Mouse (Mus musculus) forebrain, embryonic 12.5 days (tissue): ENCODE results near the gene Trib3. TPM values are rescaled to one million over a fixed set of nuclear protein-coding genes. Genes with fewer than 3 reads are reported as not detected.
A peak's percentile ranks its signal among the peaks of the same experiment; 100 is the strongest.
"Not testable (repeated sequence)": the region's sequence is repeated elsewhere in the genome, so short reads cannot be mapped to it uniquely, and the experiment has no call there.

Source experiments
- ATAC-seq: fragments of 200-750 bp; cut with Nextera tagmentation; 2 replicates; pipeline ENCODE4 v1.8.0; 2017; ENCODE audit warnings: moderate TSS enrichment; ENCODE audit not compliant: low FRiP score
- H3K27ac ChIP-seq: fragments of 300-500 bp; sonication (generic); 2 replicates; pipeline ENCODE4 v1.5.1; 2016; ENCODE audit warnings: mild to moderate bottlenecking
- H3K27me3 ChIP-seq: fragments of 300-500 bp; sonication (generic); 2 replicates; pipeline ENCODE4 v1.6.1; 2016; ENCODE audit warnings: mild to moderate bottlenecking
- H3K36me3 ChIP-seq: fragments of 300-500 bp; sonication (generic); replicated peaks from 2 replicates; pipeline ENCODE4 v1.6.1; 2016; ENCODE audit warnings: mild to moderate bottlenecking
- H3K4me1 ChIP-seq: fragments of 300-500 bp; sonication (generic); 2 replicates; pipeline ENCODE4 v1.6.1; 2016
- H3K4me2 ChIP-seq: fragments of 300-500 bp; sonication (generic); 2 replicates; pipeline ENCODE4 v1.6.1; 2016; ENCODE audit warnings: mild to moderate bottlenecking, moderate library complexity
- H3K4me3 ChIP-seq: fragments of 300-500 bp; sonication (generic); replicated peaks from 2 replicates; pipeline ENCODE4 v1.5.1; 2016; ENCODE audit warnings: mild to moderate bottlenecking
- H3K9ac ChIP-seq: fragments of 300-500 bp; sonication (generic); 2 replicates; pipeline ENCODE4 v1.6.1; 2016; ENCODE audit warnings: mild to moderate bottlenecking
- H3K9me3 ChIP-seq: fragments of 300-500 bp; sonication (generic); 2 replicates; pipeline ENCODE4 v1.6.1; 2016
- WGBS: fragments of 180-500 bp; shearing (Covaris S2); methylation state at CpG from one replicate; pipeline ENCODE4 v1.1.7; 2016; 5-methylcytosine and 5-hydroxymethylcytosine counted together
- polyA plus RNA-seq: library from polyadenylated mRNA; unstranded; fragments of >200 nt; fragmentation: Nextera tagmentation; extraction: Ambion mirVana; gene quantifications from 2 replicates; pipeline ENCODE4 v1.2.1, GENCODE M21; 2016

Trib3 gene
- polyA plus RNA-seq, 1 experiment from 2014 or later = 2.8 TPM

- 2% methylated on average over 15 of the region's 15 CpGs for WGBS
- no peak overlapping the region for H3K27ac ChIP-seq
- H3K9ac ChIP-seq = peak overlapping the region; percentile 30; the same call in 1 of the 2 replicates
- peak overlapping the region; percentile 60 for H3K4me2 ChIP-seq
- H3K36me3 ChIP-seq = no peaks in the 10 kb centered on the region
- H3K4me3 ChIP-seq = peak overlapping the region; percentile 69
- H3K27me3 ChIP-seq = no peaks in the 10 kb centered on the region
- peak; percentile 77 for ATAC-seq
- no peaks in the 10 kb centered on the region for H3K9me3 ChIP-seq
- peaks cover 22% of the 10 kb centered on the region for H3K4me1 ChIP-seq
Observed at GRCm38 (mm10) chr2:152293179-152293726, 50.6 kb downstream of the Trib3 start.

- Histone ChIP-seq H3K9ac (no peak overlapping the region), H3K36me3 (no peaks in the 10 kb centered on the region), H3K4me2 (no peak overlapping the region), H3K27me3 (no peaks in the 10 kb centered on the region), H3K27ac (no peak overlapping the region), H3K4me1 (peaks cover 22% of the 10 kb centered on the region), H3K9me3 (no peaks in the 10 kb centered on the region), H3K4me3 (no peak overlapping the region)
- 43% methylated on average over 2 of the region's 2 CpGs for WGBS
- ATAC-seq = no peak
Observed at GRCm38 (mm10) chr2:152292475-152292874, 51.4 kb downstream of the Trib3 start.

- H3K4me1 ChIP-seq, H3K4me2 ChIP-seq, H3K9me3 ChIP-seq, H3K27me3 ChIP-seq, H3K9ac ChIP-seq, ATAC-seq, H3K27ac ChIP-seq, H3K4me3 ChIP-seq: not testable (repeated sequence)
- WGBS = 93% methylated on average over 2 of the region's 2 CpGs
- peaks cover 19% of the 10 kb centered on the region for H3K36me3 ChIP-seq
Observed at GRCm38 (mm10) chr2:152289623-152290022, 54.2 kb downstream of the Trib3 start.

DNA sequence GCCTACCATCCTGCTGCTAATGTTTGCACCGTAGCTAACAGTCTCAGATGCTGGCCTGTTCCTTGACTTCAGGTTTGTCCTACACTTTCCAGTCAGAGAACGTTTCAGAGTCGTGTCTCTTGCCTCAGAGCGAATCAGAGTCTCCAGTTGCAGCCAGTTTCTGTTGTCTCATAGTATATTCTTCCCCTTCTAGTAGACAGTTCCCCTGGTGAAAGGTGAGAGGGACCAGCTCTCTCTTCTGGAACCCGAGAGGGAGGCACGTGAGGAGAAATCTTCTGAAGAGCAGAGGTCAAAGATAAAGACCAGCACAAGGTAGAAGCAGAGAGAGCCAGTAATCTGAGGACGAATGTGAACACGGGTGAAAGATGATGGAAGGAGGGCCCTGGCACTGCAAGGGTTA is 55.8 kb downstream of the Trib3 start:
- Histone ChIP-seq H3K27me3 (no peaks in the 10 kb centered on the region), H3K36me3 (peaks cover 35% of the 10 kb centered on the region), H3K4me1 (peaks cover 1% of the 10 kb centered on the region; the same call in 1 of the 2 replicates), H3K27ac (no peak overlapping the region), H3K4me2 (no peak overlapping the region), H3K9me3 (no peaks in the 10 kb centered on the region), H3K9ac (no peak overlapping the region), H3K4me3 (no peak overlapping the region)
- ATAC-seq = no peak
- 83% methylated on average over 8 of the region's 8 CpGs for WGBS

DNA sequence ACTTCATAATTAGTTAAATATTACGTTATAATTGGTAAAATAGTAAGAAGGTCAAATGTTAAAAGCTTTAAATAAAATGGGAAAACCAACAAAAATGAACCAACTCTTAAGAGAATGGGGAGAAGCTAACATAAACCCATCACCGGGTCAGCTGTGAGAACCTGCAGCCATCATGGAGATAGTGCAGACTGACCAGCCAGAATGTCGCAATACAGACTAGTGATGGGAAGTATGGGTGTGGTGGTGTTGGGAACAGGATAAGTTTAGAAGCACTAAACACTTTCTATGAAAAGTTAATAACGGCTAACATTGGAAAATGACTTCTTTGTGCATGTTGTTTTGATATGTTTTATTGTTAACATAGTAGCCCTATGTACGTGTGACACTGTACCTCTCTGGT is 56.3 kb downstream of the Trib3 start:
- Histone ChIP-seq H3K4me1 (no peaks in the 10 kb centered on the region), H3K4me3 (no peak overlapping the region), H3K4me2 (no peak overlapping the region), H3K27ac (no peak overlapping the region), H3K27me3 (no peaks in the 10 kb centered on the region), H3K36me3 (peaks cover 40% of the 10 kb centered on the region), H3K9me3 (no peaks in the 10 kb centered on the region), H3K9ac (no peak overlapping the region)
- 93% methylated on average over 5 of the region's 5 CpGs for WGBS
- no peak for ATAC-seq

Other genes starting within 250 kb of the Trib3 start
- 12.0 and 12.9 TPM in 2 replicates for gene Srxn1, start 238.5 kb downstream of the Trib3 start, polyA plus RNA-seq
- gene Tcf15, start 200.5 kb downstream of the Trib3 start, polyA plus RNA-seq = 3.0 and 3.2 TPM in 2 replicates
- gene Csnk2a1, start 117.2 kb downstream of the Trib3 start, polyA plus RNA-seq = 101 and 104 TPM in 2 replicates
- gene Tbc1d20, start 50.2 kb downstream of the Trib3 start, polyA plus RNA-seq = 32.3 and 34.8 TPM in 2 replicates
- 93.1 and 98.4 TPM in 2 replicates for gene Rbck1, start 11.4 kb downstream of the Trib3 start, polyA plus RNA-seq
- gene Nrsn2, start 32.6 kb upstream of the Trib3 start, polyA plus RNA-seq = 11.1 and 12.4 TPM in 2 replicates
- gene Sox12, start 54.0 kb upstream of the Trib3 start, polyA plus RNA-seq = 16.3 and 19.3 TPM in 2 replicates
- 55.2 and 55.9 TPM in 2 replicates for gene Zcchc3, start 71.0 kb upstream of the Trib3 start, polyA plus RNA-seq
- 1.2 and 1.7 TPM in 2 replicates for gene 6820408C15Rik, start 71.6 kb upstream of the Trib3 start, polyA plus RNA-seq
- gene Defb23, start 120.6 kb upstream of the Trib3 start, polyA plus RNA-seq = not detected in 2 replicates
- gene Defb20, start 133.0 kb upstream of the Trib3 start, polyA plus RNA-seq = not detected in 2 replicates
- gene Defb22, start 146.1 kb upstream of the Trib3 start, polyA plus RNA-seq = not detected in 2 replicates
- not detected in 2 replicates for gene Defb26, start 167.7 kb upstream of the Trib3 start, polyA plus RNA-seq
- gene Defb28, start 174.2 kb upstream of the Trib3 start, polyA plus RNA-seq = not detected in 2 replicates
- gene Defb29, start 196.1 kb upstream of the Trib3 start, polyA plus RNA-seq = not detected in 2 replicates
- gene Gm17416, start 225.3 kb upstream of the Trib3 start, polyA plus RNA-seq = not detected in 2 replicates
- not detected in 2 replicates for gene Defb21, start 228.7 kb upstream of the Trib3 start, polyA plus RNA-seq
- gene Defb19, start 236.3 kb upstream of the Trib3 start, polyA plus RNA-seq = not detected in 2 replicates